Mouse (Mus musculus) liver, adult 2 months (tissue): ENCODE results near the gene Efna2.

Experiments used
- CTCF ChIP-seq: fragments of 200-500 bp; IDR thresholded peaks from 2 replicates; pipeline ENCODE4 v1.5.1; 2011; ENCODE audit warnings: low read depth, low read length, control low read depth
- POLR2A ChIP-seq: fragments of 200-500 bp; IDR thresholded peaks from 2 replicates; pipeline ENCODE4 v1.6.1; 2011; ENCODE audit warnings: low read length, control low read depth; ENCODE audit not compliant: insufficient read depth; ENCODE audit errors: extremely low read depth

DNA sequence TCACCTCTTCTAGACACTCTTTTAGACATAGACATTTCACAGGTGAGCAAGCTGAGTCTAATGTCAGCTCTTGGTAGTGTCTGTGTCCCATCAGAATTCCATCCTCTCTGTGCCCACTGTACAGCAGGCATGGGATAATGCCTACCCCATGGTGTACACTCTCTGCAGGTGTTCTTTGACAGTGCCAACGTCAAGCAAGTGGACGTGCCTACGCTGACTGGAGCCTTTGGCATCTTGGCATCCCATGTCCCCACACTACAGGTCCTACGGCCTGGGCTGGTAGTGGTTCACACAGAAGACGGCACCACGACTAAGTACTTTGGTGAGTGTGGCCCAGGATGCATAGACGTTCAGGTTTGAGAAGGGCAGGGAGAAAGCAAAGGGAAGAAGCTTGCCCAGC is 35.6 kb upstream of the Efna2 start:
- TF ChIP-seq POLR2A (no peak), CTCF (no peak)
